Mouse (Mus musculus) left cerebral cortex, postnatal 10 days (tissue): ENCODE measurements around the gene Pex14. TPM values are rescaled to one million over a fixed set of nuclear protein-coding genes. Genes with fewer than 3 reads are reported as not detected.

Experiments
- DNase-seq, 2 experiments: peaks; one replicate each; pipeline ENCODE4 v3.0.0; 2021 to 2022; ENCODE audit warnings: low spot score in 2 of 2, mixed read lengths in 1 of 2; ENCODE audit errors: extremely low spot score in 1 of 2
- intact Hi-C: fragments of 180-260 bp; cut with DNase I; formaldehyde crosslinking; loops from one replicate; pipeline ENCODE4 v1.15.1; 2025
- total RNA-seq, 2 experiments: library from RNA; stranded (reverse); gene quantifications; 2 replicates each; pipeline ENCODE4 v1.2.3; 2021

The Pex14 gene
- total RNA-seq, 2 experiments from 2014 or later = 34.8 to 36.9 TPM

DNA sequence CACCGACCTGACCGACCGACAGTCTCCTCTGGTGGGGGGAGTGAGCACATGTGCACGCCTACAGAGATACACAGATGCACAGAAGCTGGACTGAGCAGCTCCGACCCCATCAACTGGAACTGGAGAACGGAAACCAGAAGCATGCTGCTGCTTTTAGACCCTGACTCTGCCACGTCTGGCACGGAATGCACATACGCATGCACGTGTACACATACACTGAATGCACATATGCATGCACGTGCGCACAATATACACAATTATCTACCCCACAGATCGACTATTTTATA lies 38.3 kb downstream of the Pex14 start:
- intact Hi-C loops = no loop called here
- DNase-seq = no peak

- DNase-seq = no peak
- intact Hi-C loops = no loop called here
Measured at GRCm38 (mm10) chr4:149060621-149061431, 38.9 kb downstream of the Pex14 start.

DNA sequence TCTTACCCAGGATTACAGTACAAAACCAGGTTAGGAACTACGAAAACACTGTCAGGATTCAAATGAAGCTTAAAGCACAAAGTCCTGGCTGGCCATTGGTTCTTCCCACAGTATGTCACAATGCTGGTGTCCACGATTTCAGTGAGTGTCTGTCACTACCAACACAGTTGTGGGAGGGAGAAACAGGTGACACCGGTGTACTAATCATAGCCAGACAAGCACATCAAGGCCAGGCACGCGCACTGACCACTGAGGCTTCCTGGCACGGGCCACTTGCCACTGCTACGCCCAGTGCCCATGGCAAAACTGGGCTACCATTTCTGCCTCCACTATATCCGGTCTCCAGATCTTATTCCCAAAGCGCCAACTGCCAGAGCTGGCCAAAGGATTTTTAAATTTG lies 40.0 kb downstream of the Pex14 start:
- intact Hi-C loops = no loop called here
- no peak for DNase-seq

GRCm38 (mm10) chr4:149058298-149058697 lies 41.4 kb downstream of the Pex14 start:
- no peak for DNase-seq
- intact Hi-C loops = no loop called here

DNA sequence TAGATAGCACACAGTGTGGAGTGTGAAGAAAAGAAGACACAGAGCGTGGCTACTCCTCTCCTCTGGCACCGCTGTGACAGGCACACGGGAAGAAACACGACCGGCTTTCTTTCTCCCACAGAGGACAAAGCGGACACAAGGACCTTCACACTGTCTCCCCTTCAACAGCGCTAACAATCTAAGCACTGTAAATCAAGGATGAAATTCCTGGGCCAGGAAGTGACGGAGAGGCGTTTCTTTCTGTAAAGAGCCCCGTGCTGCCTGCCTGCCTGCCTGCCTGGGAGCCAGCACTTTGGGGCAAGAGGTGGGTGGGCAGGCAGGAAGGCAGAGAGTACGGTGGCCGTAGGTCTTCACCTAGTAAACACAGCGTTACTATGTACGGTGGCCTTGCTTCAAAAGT lies 42.2 kb downstream of the Pex14 start:
- no peak for DNase-seq
- intact Hi-C loops = no loop called here

GRCm38 (mm10) chr4:149056957-149057356 lies 42.7 kb downstream of the Pex14 start:
- intact Hi-C loops = no loop called here
- no peak for DNase-seq

DNA sequence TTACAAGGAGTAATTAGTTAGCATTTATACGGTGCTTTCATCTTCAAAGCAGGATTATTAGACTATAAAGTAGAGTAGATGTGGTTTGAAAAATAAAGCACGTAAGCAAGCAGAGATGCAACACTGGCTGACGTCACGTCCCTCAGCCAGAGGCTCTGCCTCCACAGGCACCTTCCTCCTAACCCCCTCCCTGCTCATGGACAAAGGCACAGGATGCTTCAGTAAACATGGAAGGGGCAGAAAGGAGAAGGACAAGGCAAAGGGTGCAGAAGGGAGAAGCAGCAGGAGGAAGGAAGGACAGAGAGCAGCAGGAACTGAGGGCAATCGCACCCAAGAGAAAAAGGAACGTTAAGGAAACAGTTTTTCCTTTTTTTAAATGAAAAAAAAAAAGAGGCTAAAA lies 43.8 kb downstream of the Pex14 start:
- intact Hi-C loops = no loop called here
- no peak for DNase-seq

DNA sequence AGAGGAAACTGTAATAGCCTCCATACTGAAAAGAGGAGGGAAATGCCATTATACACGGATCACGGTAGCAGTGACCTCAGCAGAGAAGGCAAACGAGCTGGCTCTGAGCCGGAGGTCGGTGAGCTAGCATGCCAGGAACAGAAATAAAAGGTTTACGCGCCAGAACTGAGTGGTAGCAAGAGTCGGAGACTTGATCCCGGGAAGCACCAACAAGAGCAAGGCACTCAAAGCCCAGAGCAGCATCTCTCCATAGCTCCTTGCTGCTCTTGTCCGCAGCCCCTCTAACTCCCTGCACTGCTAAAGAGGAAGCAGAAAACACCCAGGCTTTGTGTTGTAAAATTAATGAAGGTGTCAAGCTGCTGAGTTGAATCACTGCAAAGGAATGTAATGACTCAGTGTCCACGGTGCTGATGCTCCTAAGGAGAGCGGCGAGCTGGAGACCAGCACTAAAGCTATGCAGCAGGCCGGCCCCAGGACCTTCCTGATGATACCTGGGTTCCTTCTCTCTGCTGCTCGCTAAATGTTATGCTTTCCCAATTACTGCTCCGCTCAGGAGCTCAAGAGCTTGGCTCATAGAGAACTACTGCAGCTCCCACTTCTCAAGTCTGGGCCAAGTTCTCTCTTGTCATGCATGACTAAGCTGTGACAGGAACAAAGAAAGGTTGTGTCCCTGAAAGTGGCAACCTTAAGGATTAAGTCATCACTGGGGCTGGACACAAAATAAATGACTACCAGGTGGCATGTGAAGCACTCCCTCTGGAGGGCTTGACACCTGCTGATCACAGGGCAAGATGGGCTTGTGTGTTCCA lies 50.1 kb downstream of the Pex14 start:
- no peak for DNase-seq
- intact Hi-C loops = no loop called here

GRCm38 (mm10) chr4:149048625-149049228 lies 50.9 kb downstream of the Pex14 start:
- peak in 1 of 2 experiments; percentile 50 for DNase-seq
- intact Hi-C loops = no loop called here

DNA sequence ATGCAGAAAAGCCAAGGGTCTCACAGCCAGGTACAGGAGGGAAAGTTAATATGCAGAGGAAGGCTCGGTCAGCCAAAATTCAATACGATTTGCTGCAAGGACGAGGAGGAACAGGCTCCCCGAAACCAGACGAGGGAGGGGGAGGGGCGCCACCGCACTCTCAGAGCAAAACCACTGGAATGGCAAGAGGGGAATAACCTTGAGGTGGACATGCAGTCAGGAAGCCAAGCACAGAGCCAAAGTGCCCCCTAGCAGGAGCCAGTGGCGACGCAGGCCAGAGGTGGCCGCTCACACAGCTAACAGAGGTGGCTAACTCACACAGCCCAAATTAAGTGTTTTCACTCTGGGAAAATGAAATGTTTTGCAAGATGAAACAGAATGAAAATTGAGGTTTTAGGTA lies 52.3 kb downstream of the Pex14 start:
- intact Hi-C loops = no loop called here
- DNase-seq = peak in 1 of 2 experiments; percentile 58

DNA sequence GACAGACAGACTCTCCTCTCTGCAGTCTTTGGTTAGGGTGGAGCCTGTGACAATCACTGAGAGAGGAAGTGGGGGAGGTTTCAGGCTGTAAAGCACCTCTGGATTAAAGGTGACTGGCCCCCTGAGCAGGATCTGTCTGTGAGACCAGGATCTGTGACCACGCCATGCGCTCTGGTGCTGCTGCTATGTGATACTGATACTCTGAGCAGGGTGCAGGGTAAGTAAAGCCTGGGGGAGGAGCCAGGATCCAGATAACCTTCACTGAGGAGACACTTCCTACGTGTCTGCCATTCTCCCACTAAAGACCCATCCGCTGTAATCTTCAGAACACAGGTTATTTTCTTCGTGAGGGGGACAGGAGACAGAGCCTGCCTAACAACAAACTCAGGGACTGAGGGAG lies 53.8 kb downstream of the Pex14 start:
- no peak for DNase-seq
- intact Hi-C loops = no loop called here

- no peak for DNase-seq
- intact Hi-C loops = no loop called here
Measured at GRCm38 (mm10) chr4:149040289-149040688, 59.4 kb downstream of the Pex14 start.

DNA sequence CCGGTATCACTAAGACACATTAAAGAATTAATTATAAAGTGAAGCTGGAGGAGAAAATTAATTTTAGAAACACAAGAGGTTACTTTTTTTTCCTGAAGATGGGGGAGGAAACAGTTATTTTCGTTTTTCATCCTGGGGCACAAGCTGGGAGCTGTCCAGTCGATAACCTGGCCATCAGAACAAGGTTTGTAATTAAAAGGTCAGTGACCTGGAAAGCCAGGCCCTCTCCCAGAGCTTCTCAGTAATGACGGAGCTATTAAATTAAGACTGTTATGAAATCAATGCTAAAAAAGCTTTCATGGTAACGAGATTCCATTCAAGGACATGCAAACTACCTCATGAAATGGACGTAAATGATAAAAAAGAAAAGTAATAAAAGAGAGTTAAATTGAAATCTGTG lies 62.0 kb downstream of the Pex14 start:
- DNase-seq = no peak
- intact Hi-C loops = no loop called here

GRCm38 (mm10) chr4:149036592-149036991 lies 63.1 kb downstream of the Pex14 start:
- no peak for DNase-seq
- intact Hi-C loops = no loop called here

DNA sequence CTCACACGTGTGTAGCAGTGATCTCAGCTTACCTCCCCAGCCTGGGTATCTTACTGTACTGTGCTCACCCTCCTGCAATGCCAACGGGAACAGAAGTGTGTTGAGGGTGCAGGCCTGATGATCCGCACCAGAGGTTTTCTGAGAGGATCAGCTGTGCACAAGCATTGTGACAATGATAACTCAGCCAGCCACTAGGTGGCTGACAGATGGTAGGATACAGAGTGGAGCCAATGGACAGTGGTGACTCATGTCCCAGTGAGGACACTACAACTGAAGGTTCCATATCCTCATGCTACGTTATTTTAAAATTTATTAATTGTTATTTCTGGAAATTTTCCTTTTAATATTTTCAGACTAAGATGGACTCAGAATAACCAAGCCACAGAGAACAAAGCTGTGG lies 68.2 kb downstream of the Pex14 start:
- DNase-seq = no peak
- intact Hi-C loops = no loop called here

DNA sequence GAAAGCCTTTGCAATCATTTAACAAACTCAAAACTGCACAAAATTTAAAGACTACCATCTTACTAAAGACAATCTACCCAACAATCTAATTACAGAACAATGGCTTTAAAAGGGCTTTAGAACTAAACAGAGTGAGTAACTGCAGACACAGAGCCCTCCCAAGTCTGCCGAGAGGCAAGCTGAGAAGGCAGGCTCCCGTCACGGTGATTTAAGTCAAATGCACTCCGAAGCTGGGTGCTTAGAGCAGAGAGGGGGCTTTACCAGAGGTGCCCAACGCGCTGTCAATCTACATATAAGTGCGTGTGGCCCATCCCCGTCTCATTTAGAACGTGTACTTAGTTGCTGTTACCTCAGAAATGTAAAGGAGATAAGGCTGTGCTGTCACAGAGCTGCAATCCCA lies 72.1 kb downstream of the Pex14 start:
- DNase-seq = no peak
- intact Hi-C loops = no loop called here

GRCm38 (mm10) chr4:149025242-149025641 lies 74.4 kb downstream of the Pex14 start:
- intact Hi-C loops = no loop called here
- DNase-seq = peak in 1 of 2 experiments; percentile 11

- intact Hi-C loops = no loop called here
- no peak for DNase-seq
Measured at GRCm38 (mm10) chr4:149021021-149021420, 78.7 kb downstream of the Pex14 start.

DNA sequence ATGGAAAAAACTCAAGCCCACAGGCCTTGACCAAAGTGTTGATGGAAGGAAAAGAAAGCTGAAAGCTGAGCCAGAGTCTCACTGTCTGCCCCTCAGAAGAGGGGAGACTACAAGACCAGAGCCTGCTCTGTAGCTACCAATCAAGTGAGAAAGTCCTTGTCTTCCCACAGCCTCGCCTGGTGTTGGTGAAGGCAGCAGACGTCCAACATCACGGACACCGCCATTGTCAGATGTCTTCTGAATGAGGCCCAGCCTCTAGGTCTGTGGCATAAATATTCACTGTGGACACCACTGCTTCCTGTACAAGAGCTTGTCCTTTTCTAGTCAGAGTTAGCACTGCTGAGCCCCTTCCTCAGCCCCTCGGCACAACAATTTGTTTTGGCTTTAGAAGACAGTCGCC lies 80.2 kb downstream of the Pex14 start:
- intact Hi-C loops = no loop called here
- DNase-seq = no peak

GRCm38 (mm10) chr4:149006756-149007155 lies 92.9 kb downstream of the Pex14 start:
- DNase-seq = no peak
- intact Hi-C loops = no loop called here
